Mouse (Mus musculus) myocyte (in vitro differentiated cells): ENCODE measurements around the gene Rnf181. TPM values are rescaled to one million over a fixed set of nuclear protein-coding genes. Genes with fewer than 3 reads are reported as not detected.

Experiments
- H3K27me3 ChIP-seq: one replicate; pipeline ENCODE4 v1.6.1; 2011; ENCODE audit not compliant: control insufficient read depth, insufficient read depth, insufficient read length
- H3K36me3 ChIP-seq: one replicate; pipeline ENCODE4 v1.6.1; 2011; ENCODE audit not compliant: control insufficient read depth, insufficient read depth
- H3K4me2 ChIP-seq: one replicate; pipeline ENCODE4 v1.6.1; 2011; ENCODE audit warnings: low read depth, control low read depth
- H3K4me3 ChIP-seq: one replicate; pipeline ENCODE4 v1.5.1; 2011; ENCODE audit warnings: mild to moderate bottlenecking, control low read depth, moderate library complexity
- H3K79me2 ChIP-seq: one replicate; pipeline ENCODE4 v1.6.1; 2011; ENCODE audit not compliant: control insufficient read depth, insufficient read depth
- H3ac ChIP-seq: one replicate; pipeline ENCODE4 v1.6.1; 2011; ENCODE audit not compliant: control insufficient read depth, insufficient read length
- CEBPB ChIP-seq: IDR thresholded peaks from 2 replicates; pipeline ENCODE4 v1.6.1; 2011; ENCODE audit warnings: mild to moderate bottlenecking, moderate library complexity; ENCODE audit not compliant: poor library complexity, insufficient read depth, severe bottlenecking
- E2F4 ChIP-seq: IDR thresholded peaks from one replicate; pipeline ENCODE4 v1.6.1; 2011; ENCODE audit warnings: mild to moderate bottlenecking, control low read depth, moderate library complexity; ENCODE audit not compliant: insufficient read depth
- MAX ChIP-seq: IDR thresholded peaks from one replicate; pipeline ENCODE4 v1.6.1; 2011; ENCODE audit warnings: low read depth, mild to moderate bottlenecking, control low read depth
- MYOD1 ChIP-seq, 3 experiments: IDR thresholded peaks; one replicate each; pipeline ENCODE4 v1.6.1; 2011; ENCODE audit warnings: control low read depth in 2 of 3, low read depth in 2 of 3, mild to moderate bottlenecking in 2 of 3, moderate library complexity in 1 of 3; ENCODE audit not compliant: insufficient read length in 2 of 3, control insufficient read depth in 1 of 3
- MYOG ChIP-seq, 3 experiments: IDR thresholded peaks; one replicate each; pipeline ENCODE4 v1.6.1; 2011; ENCODE audit warnings: control low read depth in 2 of 3, low read depth in 2 of 3, mild to moderate bottlenecking in 2 of 3; ENCODE audit not compliant: insufficient read length in 2 of 3, control insufficient read depth in 1 of 3, insufficient read depth in 1 of 3
- POLR2A ChIP-seq: IDR thresholded peaks from one replicate; pipeline ENCODE4 v1.6.1; 2011; ENCODE audit warnings: low read depth, mild to moderate bottlenecking, control low read depth, moderate library complexity; ENCODE audit not compliant: insufficient read length
- POLR2AphosphoS2 ChIP-seq: IDR thresholded peaks from one replicate; pipeline ENCODE4 v1.6.1; 2011; ENCODE audit warnings: low read depth, control low read depth; ENCODE audit not compliant: insufficient read length
- REST ChIP-seq: IDR thresholded peaks from one replicate; pipeline ENCODE4 v1.6.1; 2011; ENCODE audit warnings: mild to moderate bottlenecking, control low read depth, moderate library complexity; ENCODE audit not compliant: insufficient read depth, insufficient read length
- SRF ChIP-seq: IDR thresholded peaks from one replicate; pipeline ENCODE4 v1.6.1; 2011; ENCODE audit warnings: low read depth; ENCODE audit not compliant: control insufficient read depth, insufficient read length
- TCF12 ChIP-seq: IDR thresholded peaks from one replicate; pipeline ENCODE4 v1.6.1; 2011; ENCODE audit warnings: mild to moderate bottlenecking, control low read depth; ENCODE audit not compliant: poor library complexity, insufficient read depth, severe bottlenecking
- TCF3 ChIP-seq: IDR thresholded peaks from one replicate; pipeline ENCODE4 v1.6.1; 2011; ENCODE audit warnings: low read depth, control low read depth; ENCODE audit not compliant: insufficient read length
- USF1 ChIP-seq: IDR thresholded peaks from one replicate; pipeline ENCODE4 v1.6.1; 2011; ENCODE audit warnings: low read depth, mild to moderate bottlenecking, control low read depth, moderate library complexity
- polyA plus RNA-seq: library from polyadenylated mRNA; unstranded; fragments of >200 nt; fragmentation: generic; extraction: Trizol; gene quantifications from one replicate; pipeline ENCODE4 v1.2.1, GENCODE M21; 2012; ENCODE audit warnings: missing spikeins

The Rnf181 gene
- polyA plus RNA-seq, 1 experiment: 169 TPM

- Histone ChIP-seq H3K79me2 (no peaks in the 10 kb centered on the region), H3K4me2 (no peak overlapping the region), H3K27me3 (no peaks in the 10 kb centered on the region), H3K36me3 (peaks cover 67% of the 10 kb centered on the region), H3ac (no peak overlapping the region), H3K4me3 (no peak overlapping the region)
- TF ChIP-seq POLR2A (no peak), USF1 (no peak), E2F4 (no peak), MYOD1 (IDR thresholded peaks at IDR 0.05; ENCODE audit: control insufficient read depth in 1 of 3, insufficient read length in 2 of 3, low read depth in 2 of 3) (no peak), SRF (no peak), TCF3 (no peak), CEBPB (no peak), REST (no peak), MYOG (IDR thresholded peaks at IDR 0.05; ENCODE audit: control insufficient read depth in 1 of 3, insufficient read depth in 1 of 3, insufficient read length in 2 of 3, low read depth in 2 of 3) (no peak), TCF12 (no peak), MAX (no peak), POLR2AphosphoS2 (no peak)
Observed at GRCm38 (mm10) chr6:72319019-72319418, 47.7 kb downstream of the Rnf181 start.

GRCm38 (mm10) chr6:72318440-72318839 is 48.3 kb downstream of the Rnf181 start:
- Histone ChIP-seq H3K27me3 (no peaks in the 10 kb centered on the region), H3ac (no peak overlapping the region), H3K4me3 (no peak overlapping the region), H3K4me2 (no peak overlapping the region), H3K79me2 (no peaks in the 10 kb centered on the region), H3K36me3 (peaks cover 66% of the 10 kb centered on the region)
- TF ChIP-seq REST (no peak), POLR2AphosphoS2 (no peak), CEBPB (no peak), SRF (no peak), USF1 (no peak), MYOG (IDR thresholded peaks at IDR 0.05; ENCODE audit: control insufficient read depth in 1 of 3, insufficient read depth in 1 of 3, insufficient read length in 2 of 3, low read depth in 2 of 3) (no peak), TCF3 (no peak), MYOD1 (IDR thresholded peaks at IDR 0.05; ENCODE audit: control insufficient read depth in 1 of 3, insufficient read length in 2 of 3, low read depth in 2 of 3) (no peak), MAX (no peak), POLR2A (no peak), E2F4 (no peak), TCF12 (no peak)

GRCm38 (mm10) chr6:72316044-72316443 is 50.7 kb downstream of the Rnf181 start:
- Histone ChIP-seq H3K4me3 (no peak overlapping the region), H3K36me3 (peaks cover 49% of the 10 kb centered on the region), H3K79me2 (no peaks in the 10 kb centered on the region), H3K4me2 (no peak overlapping the region), H3K27me3 (no peaks in the 10 kb centered on the region), H3ac (no peak overlapping the region)
- TF ChIP-seq TCF3 (no peak), SRF (no peak), MYOG (IDR thresholded peaks at IDR 0.05; ENCODE audit: control insufficient read depth in 1 of 3, insufficient read depth in 1 of 3, insufficient read length in 2 of 3, low read depth in 2 of 3) (no peak), USF1 (no peak), TCF12 (no peak)

GRCm38 (mm10) chr6:72315384-72315783 is 51.4 kb downstream of the Rnf181 start:
- H3K27me3 ChIP-seq: no peaks in the 10 kb centered on the region
- H3K4me2 ChIP-seq: no peak overlapping the region
- TF ChIP-seq TCF3: no peak
- no peak for TF ChIP-seq MYOD1 (IDR thresholded peaks at IDR 0.05; ENCODE audit: control insufficient read depth in 1 of 3, insufficient read length in 2 of 3, low read depth in 2 of 3)
- no peak for TF ChIP-seq SRF
- no peak for TF ChIP-seq USF1
- TF ChIP-seq MYOG (IDR thresholded peaks at IDR 0.05; ENCODE audit: control insufficient read depth in 1 of 3, insufficient read depth in 1 of 3, insufficient read length in 2 of 3, low read depth in 2 of 3): no peak
- no peak for TF ChIP-seq POLR2A
- no peaks in the 10 kb centered on the region for H3K79me2 ChIP-seq
- H3K4me3 ChIP-seq: no peak overlapping the region
- H3ac ChIP-seq: no peak overlapping the region
- H3K36me3 ChIP-seq: peaks cover 44% of the 10 kb centered on the region

GRCm38 (mm10) chr6:72313124-72313867 is 53.5 kb downstream of the Rnf181 start:
- no peaks in the 10 kb centered on the region for H3K27me3 ChIP-seq
- H3K79me2 ChIP-seq: no peaks in the 10 kb centered on the region
- TF ChIP-seq POLR2A (no peak), MYOG (IDR thresholded peaks at IDR 0.05; ENCODE audit: control insufficient read depth in 1 of 3, insufficient read depth in 1 of 3, insufficient read length in 2 of 3, low read depth in 2 of 3) (no peak), REST (no peak), USF1 (no peak), MYOD1 (IDR thresholded peaks at IDR 0.05; ENCODE audit: control insufficient read depth in 1 of 3, insufficient read length in 2 of 3, low read depth in 2 of 3) (no peak), MAX (no peak), CEBPB (no peak), SRF (no peak), E2F4 (no peak), TCF12 (no peak), TCF3 (no peak), POLR2AphosphoS2 (no peak)
- H3K36me3 ChIP-seq: peaks cover 23% of the 10 kb centered on the region
- H3K4me2 ChIP-seq: no peak overlapping the region
- no peak overlapping the region for H3K4me3 ChIP-seq
- no peak overlapping the region for H3ac ChIP-seq
